Mouse (Mus musculus) bone marrow macrophage, adult 2 months (primary cell): Measurements from ENCODE around the gene Arhgef28. TPM values are rescaled to one million over a fixed set of nuclear protein-coding genes. Genes with fewer than 3 reads are reported as not detected.

ENCODE experiments used
- H3K27ac ChIP-seq: 2 replicates; pipeline ENCODE4 v1.5.1; 2012; ENCODE audit warnings: low read depth, low read length; ENCODE audit not compliant: insufficient read depth
- H3K4me1 ChIP-seq: 2 replicates; pipeline ENCODE4 v1.6.1; 2012; ENCODE audit warnings: low read length; ENCODE audit not compliant: control insufficient read depth, insufficient read depth
- H3K4me3 ChIP-seq: 2 replicates; pipeline ENCODE4 v1.5.1; 2012; ENCODE audit warnings: mild to moderate bottlenecking, low read length, moderate library complexity; ENCODE audit not compliant: insufficient read depth
- CTCF ChIP-seq: IDR thresholded peaks from 2 replicates; pipeline ENCODE4 v1.5.1; 2012; ENCODE audit warnings: low read depth, mild to moderate bottlenecking, low read length, moderate library complexity
- POLR2A ChIP-seq: IDR thresholded peaks from 2 replicates; pipeline ENCODE4 v1.6.1; 2012; ENCODE audit warnings: mild to moderate bottlenecking, low read depth, low read length, borderline replicate concordance
- polyA plus RNA-seq: library from polyadenylated mRNA; stranded (reverse); fragments of >200 nt; gene quantifications from 2 replicates; pipeline ENCODE4 v1.2.4, GENCODE M21; 2012; ENCODE audit not compliant: missing spikeins, insufficient read depth, insufficient read length

Gene Arhgef28
- polyA plus RNA-seq, 1 experiment: not detected

GRCm38 (mm10) chr13:97867322-97867962 is 338.8 kb downstream of the Arhgef28 start:
- Histone ChIP-seq H3K27ac (no peak overlapping the region), H3K4me3 (no peak overlapping the region), H3K4me1 (peaks cover 14% of the 10 kb centered on the region)
- TF ChIP-seq CTCF: no peak
- no peak for TF ChIP-seq POLR2A

GRCm38 (mm10) chr13:97859071-97859470 is 347.2 kb downstream of the Arhgef28 start:
- H3K27ac ChIP-seq: no peak overlapping the region
- no peak for TF ChIP-seq CTCF
- no peak for TF ChIP-seq POLR2A
- H3K4me1 ChIP-seq: peaks cover 28% of the 10 kb centered on the region

GRCm38 (mm10) chr13:97857860-97858259 is 348.4 kb downstream of the Arhgef28 start:
- Histone ChIP-seq H3K4me3 (no peak overlapping the region), H3K4me1 (peaks cover 35% of the 10 kb centered on the region), H3K27ac (peak overlapping the region; percentile 78)
- TF ChIP-seq POLR2A (no peak), CTCF (no peak)

More at GRCm38 (mm10) chr13:97859071-97859470, 347.2 kb downstream of the Arhgef28 start:
- H3K4me3 ChIP-seq: no peak overlapping the region

- Histone ChIP-seq H3K4me1 (peaks cover 21% of the 10 kb centered on the region), H3K4me3 (no peak overlapping the region), H3K27ac (no peak overlapping the region)
- TF ChIP-seq CTCF (no peak), POLR2A (no peak)
These were observed 352.8 kb downstream of the Arhgef28 start for GRCm38 (mm10) chr13:97853356-97853968.

Other genes with a start within 250 kb of the Arhgef28 start
- 10.0 and 14.6 TPM in 2 replicates for gene Utp15, start 56.6 kb upstream of the Arhgef28 start, polyA plus RNA-seq
- gene Ankra2, start 56.6 kb upstream of the Arhgef28 start, polyA plus RNA-seq: 26.5 and 28.3 TPM in 2 replicates
- gene Gm21976, start 73.4 kb upstream of the Arhgef28 start, polyA plus RNA-seq: not detected in 2 replicates
- 440 and 511 TPM in 2 replicates for gene Btf3, start 110.6 kb upstream of the Arhgef28 start, polyA plus RNA-seq
- not detected in 2 replicates for gene Foxd1, start 147.8 kb upstream of the Arhgef28 start, polyA plus RNA-seq